Mouse (Mus musculus) thymus, postnatal 14 days (tissue): ENCODE data around the gene Ogdh.

ENCODE experiments used
- DNase-seq: peaks from one replicate; pipeline ENCODE4 v3.0.0; 2021

Gene Ogdh

GRCm38 (mm10) chr11:6371376-6372155 is 80.1 kb downstream of the Ogdh start:
- no peak for DNase-seq

DNA sequence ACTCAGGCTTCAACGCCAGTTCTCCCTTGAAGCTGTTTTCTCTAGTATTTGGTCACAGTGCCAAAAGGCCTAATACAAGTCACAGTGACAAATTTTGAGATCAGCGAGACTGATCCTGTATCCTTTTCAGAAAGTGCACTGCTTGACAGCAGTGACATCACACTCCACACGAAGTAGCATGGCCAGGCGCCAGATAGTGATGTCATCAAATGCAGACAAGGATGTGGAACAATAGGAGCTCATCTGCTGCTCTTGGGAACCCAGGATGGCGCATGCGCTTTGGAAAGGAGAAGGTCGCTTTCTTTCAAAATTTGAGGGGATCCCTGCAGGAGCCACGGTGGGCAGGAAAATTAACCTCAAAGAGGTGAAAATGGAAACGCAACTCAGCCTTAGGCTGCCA is 81.4 kb downstream of the Ogdh start:
- no peak for DNase-seq

- DNase-seq: no peak
These were observed 89.5 kb downstream of the Ogdh start for GRCm38 (mm10) chr11:6380916-6381315.

DNA sequence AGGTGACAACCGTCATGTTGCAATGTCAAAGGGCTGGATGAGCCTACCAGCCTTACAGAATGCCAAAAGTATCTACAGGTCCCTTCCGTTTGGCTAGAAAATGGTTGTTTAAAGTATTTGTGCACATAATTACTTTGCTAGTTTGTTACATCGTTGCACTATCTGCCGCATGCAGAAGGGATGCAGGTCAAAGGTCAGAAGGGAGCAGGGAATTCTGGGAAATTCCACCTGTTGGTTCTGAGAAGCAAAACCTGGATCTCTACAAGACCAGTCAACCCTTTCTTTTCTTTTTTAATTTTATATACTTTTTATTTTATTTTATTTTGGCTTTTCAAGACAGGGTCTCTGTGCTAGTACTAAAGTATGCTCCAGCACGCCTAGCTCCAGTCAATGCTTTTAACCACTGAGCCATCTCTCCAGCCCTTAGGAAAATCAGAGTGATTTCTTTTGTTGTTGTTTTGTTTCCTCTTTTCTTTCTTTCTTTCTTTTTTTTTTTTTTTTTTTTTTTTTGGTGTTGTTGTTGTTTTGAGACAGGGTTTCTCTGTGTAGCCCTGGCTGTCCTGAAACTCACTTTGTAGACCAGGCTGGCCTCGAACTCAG is 96.8 kb downstream of the Ogdh start:
- DNase-seq: peak; percentile 9

GRCm38 (mm10) chr11:6388726-6389413 is 97.4 kb downstream of the Ogdh start, which contains the start of gene Zmiz2:
Gene Zmiz2, plus strand, starts transcription at chr11:6389074.
- peak; percentile 96 for DNase-seq

GRCm38 (mm10) chr11:6389483-6389921 is 98.1 kb downstream of the Ogdh start:
- no peak for DNase-seq

DNA sequence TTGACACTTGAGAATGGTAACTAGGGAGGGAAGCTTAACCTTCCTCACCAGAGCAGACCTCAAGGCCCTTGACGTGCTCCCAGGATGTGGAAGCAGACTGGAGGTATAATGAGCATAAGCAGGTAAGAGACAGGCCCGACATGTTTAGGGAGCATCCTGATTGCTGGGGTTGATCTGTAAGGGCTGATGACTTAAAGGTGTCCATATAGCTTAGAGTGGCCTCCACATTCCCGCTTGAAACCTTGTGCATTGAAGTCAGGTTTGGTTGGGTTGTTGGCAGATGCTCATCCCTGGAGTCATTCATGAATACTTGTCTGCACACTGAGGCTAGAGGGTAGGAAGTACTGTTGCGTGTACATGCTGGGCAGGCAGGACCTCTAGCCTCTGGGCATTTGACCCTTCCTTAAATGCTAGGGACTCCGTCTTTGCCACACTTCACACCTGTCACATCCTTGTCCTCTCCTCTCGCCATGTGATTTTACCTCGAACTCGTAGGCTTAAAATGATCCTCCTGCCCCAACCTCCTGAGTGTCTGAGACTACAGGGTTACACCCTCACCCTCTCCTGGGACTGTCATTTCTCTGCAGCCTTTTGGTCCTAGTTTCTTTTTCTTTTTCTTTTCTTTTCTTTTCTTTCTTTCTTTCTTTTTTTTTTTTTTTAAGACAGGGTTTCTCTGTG is 99.1 kb downstream of the Ogdh start:
- peak; percentile 6 for DNase-seq

GRCm38 (mm10) chr11:6391516-6392276 is 100.3 kb downstream of the Ogdh start:
- DNase-seq: peak; percentile 31

DNA sequence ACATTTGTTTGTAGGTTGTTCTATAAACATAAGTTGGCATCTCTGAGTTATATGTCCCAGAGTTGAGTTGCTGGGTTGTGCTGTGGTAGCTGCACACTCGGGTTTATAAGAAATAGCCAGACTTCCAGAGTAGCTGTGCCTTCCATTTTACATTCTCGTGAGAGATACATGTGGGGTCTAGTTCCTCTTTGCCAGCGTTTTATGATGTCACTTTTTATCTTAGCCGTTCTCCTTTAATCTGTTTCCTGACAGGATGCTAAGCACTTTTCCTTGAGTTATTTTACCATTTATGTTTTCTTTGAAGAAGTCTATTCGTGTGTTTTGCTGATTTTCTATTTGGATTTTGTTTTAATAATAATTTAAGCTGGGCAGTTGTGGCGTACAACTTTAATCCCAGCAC is 101.4 kb downstream of the Ogdh start:
- DNase-seq: no peak

- DNase-seq: no peak
These were observed 102.4 kb downstream of the Ogdh start for GRCm38 (mm10) chr11:6393866-6394265.

- no peak for DNase-seq
These were observed 104.1 kb downstream of the Ogdh start for GRCm38 (mm10) chr11:6395565-6395964.

GRCm38 (mm10) chr11:6398141-6398540 is 106.7 kb downstream of the Ogdh start:
- DNase-seq: no peak

GRCm38 (mm10) chr11:6402515-6403510 is 111.4 kb downstream of the Ogdh start:
- peak; percentile 91 for DNase-seq

- peak; percentile 3 for DNase-seq
These were observed 112.5 kb downstream of the Ogdh start for GRCm38 (mm10) chr11:6403830-6404405.

GRCm38 (mm10) chr11:6404699-6405566 is 113.5 kb downstream of the Ogdh start:
- no peak for DNase-seq

DNA sequence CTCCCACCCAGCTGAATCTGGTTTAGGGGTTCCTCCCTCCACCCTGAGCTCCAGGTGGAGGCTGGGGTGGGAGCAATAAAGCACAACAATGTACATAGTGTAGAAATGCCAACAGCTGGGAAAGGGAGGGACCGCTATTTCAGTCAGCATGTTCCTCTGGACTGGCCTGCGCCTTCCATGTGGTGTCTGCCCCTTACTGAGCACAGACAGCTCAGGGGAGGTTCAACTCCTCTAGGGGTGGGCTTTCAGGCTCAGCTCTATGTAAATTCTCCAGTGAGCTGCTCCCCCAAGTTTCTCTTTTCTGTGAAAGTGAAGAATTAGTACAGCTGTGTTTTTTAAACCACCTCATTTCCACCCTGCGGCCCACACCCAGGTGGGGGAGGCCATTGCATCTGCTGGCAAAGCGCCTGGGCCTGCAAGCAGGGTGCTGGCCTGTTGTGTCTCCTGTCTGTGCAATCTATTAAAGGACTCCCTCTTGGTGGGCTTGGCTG is 114.2 kb downstream of the Ogdh start:
- DNase-seq: peak; percentile 64
